Mouse (Mus musculus): Measurements from ENCODE around the gene Cckar.
A peak's percentile ranks its signal among the peaks of the same experiment; 100 is the strongest.

Gene Cckar

DNA sequence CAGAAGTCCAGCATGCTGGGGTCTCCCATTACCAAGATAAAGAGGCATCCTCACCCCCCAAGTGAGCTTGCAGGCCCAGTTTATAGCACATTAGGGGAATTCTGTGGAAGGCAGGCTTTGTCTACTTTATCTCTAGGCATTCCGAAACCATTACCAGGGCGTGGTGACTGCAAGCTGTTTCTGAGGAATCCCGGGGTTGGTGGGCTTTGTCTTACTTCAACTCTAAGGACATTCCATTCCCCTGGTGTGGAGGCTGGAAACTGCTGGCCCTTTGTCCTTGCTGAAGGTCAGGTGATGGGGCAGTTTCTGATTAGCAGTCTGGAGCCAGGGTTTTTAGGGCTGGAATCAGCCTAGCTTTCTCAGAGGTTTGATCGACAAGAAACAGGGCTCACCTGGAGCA, 36.0 kb downstream of the Cckar start:
- DNase-seq, result no peak

DNA sequence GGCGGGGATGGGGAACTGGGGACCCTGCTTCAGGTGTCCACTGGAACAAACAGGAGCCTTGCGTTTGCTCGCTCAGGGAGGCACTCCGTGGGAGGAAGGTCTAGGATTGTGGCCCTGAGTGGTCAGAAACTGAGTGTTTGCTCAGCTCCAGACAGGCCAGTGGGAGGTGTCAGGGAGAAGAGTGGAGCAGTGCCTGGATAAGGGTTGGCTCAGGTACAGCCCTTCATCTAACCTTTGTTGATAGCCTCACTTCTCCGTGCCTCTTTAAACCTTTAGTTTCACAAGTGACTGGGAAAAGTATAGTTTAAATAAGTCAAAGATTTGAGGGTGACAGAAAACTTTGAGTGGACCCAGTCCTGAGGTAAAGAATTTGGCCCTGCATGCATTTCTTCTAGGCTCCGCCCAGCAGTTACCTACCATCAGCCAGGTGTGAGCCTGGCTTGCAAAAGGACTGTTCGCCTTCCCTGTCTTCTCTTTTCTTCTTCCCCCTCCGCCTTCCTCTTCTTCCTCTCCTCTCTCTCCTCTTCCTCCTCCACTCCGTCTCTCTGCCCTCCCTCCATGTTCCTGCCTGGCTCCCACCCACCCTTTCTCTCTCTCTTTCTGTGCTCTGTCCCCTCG, 37.1 kb downstream of the Cckar start:
- no peak for DNase-seq

DNA sequence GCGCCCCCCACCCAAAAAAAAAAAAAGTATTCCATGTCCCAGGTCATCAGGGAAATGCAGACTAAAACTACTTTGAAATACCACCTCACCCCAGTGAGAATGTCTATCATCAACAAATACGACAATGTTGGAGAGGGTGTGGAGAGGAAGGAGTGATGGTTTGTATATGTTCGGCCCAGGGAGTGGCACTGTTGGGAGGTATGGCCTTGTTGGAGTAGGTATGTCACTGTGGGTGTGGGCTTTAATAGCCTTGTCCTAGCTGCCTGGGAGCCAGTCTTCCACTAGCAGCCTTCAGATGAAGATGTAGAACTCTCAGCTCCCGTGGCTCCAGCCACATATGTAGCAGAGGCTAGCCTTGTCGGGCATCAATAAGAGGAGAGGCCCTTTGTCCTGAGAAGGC, 39.5 kb downstream of the Cckar start:
- no peak for DNase-seq

DNA sequence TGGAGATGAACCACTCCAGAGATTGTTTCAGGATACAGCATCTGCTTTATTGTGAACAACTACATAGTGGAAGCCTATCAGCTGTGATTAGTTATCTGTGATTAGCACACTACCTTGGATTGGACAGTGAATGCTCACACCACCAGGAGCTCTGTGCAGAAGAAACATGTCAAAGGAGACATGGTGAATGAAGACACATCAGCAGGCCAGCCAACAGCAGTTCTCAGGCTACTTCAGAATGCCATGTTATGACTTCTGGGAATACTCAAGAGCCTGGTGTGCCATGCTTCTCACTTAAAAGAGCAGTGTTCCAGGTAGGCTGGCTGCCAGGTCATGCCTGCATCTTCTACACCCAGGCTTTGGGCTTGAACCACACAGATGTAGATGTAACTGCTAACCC, 43.8 kb downstream of the Cckar start:
- no peak for DNase-seq

DNA sequence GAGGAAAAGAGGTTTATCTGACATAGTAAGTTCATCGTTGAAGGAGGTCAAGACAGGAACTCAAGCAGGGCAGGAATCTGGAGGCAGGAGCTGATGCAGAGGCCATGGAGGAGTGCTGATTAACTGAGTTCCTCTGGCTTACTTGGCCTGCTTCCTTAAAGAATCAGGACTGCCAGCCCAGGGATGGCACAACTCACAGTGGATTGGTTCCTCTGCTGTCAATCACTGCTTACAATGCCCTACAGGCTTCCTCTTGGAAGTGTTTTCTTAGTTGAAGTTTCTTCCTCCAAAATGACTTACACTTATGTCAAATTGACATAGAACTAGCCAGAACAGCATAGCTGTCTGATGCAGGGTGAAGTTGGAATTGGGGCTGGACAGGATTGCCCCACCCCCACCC, 45.1 kb downstream of the Cckar start:
- no peak for DNase-seq

DNA sequence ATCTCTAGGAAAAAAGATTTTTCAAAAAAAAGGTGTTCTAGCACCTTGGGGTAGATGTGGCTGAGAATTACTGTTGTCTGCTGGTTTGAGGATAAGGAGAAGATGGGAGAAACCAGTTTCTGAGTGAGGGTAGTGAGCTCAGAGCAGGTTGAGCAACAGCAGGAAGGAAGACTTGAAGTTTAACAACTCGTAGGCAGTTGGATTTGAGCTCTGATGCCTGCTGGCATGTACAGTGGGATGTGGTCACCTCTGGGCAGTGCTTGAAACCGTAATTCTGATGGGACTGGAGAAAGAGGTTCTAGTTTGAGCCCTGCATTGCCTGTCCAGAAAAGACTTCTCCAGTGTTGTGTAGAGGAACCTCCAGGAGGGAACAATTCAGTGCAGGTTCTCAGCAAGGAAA, 46.0 kb downstream of the Cckar start:
- DNase-seq, result no peak

DNA sequence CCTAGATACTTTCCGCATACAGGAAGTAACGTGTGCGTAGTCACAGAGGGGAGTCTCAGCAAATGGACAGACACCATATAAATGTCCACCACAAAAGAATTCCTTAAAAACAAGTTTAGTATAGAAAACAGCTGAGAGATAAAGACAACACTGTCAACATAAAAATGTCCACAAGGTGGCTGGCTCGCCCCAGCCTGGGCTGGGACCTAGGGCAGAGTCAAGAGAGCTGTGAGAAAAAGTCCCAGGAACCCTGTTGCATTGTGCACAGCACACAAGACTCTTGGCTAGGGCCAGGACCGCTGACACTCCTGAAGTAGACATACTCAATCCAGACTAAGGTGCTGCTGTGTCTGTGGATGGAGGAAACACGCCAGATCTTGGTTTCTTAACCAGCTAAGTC, 49.6 kb downstream of the Cckar start:
- peak; percentile 14 for DNase-seq

DNA sequence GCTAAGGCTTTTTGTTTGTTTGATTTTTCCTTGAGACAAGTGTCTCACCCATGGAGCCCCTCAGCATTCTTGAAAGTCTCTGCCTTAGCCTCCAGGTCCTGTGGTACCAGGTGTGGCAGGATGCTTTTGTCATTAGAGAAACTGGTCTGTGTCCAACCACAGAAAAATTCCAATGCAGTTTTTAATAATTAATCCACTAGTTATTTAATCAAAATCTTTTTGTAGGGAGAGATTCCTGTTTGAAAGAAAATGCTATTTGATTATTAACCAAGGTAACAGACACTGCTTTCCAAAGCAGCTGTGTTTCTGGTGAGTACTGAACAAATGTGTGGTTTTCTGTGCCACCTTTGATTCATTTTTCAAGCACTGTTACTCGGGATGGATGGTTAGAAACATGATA, 50.9 kb downstream of the Cckar start:
- DNase-seq, result no peak

All from kidney, adult 11 months (tissue).